Mouse (Mus musculus) G1E (cell line): ENCODE results near the gene Cenpu. TPM values are rescaled to one million over a fixed set of nuclear protein-coding genes. Genes with fewer than 3 reads are reported as not detected.

Experiments used
- ATAC-seq: 2 replicates; pipeline ENCODE4 v1.8.0; 2016; ENCODE audit warnings: mild to moderate bottlenecking; ENCODE audit not compliant: insufficient number of reproducible peaks, poor library complexity, low FRiP score, severe bottlenecking; ENCODE audit errors: extremely low read depth
- DNase-seq: peaks from one replicate; pipeline ENCODE4 v3.0.0; 2012; ENCODE audit warnings: low spot score
- H3K27me3 ChIP-seq: 2 replicates; pipeline ENCODE4 v1.6.1; 2012; ENCODE audit warnings: mild to moderate bottlenecking, low read length, inconsistent platforms; ENCODE audit not compliant: insufficient read depth
- H3K36me3 ChIP-seq: replicated peaks from 2 replicates; pipeline ENCODE3; 2012; ENCODE audit warnings: mild to moderate bottlenecking, inconsistent platforms
- H3K4me1 ChIP-seq: 2 replicates; pipeline ENCODE4 v1.6.1; 2012; ENCODE audit warnings: low read depth, low read length, inconsistent platforms, mixed read lengths; ENCODE audit not compliant: insufficient read depth
- H3K4me3 ChIP-seq: 2 replicates; pipeline ENCODE4 v1.5.1; 2012; ENCODE audit warnings: low read depth, mild to moderate bottlenecking, inconsistent platforms, low read length, moderate library complexity, mixed read lengths
- H3K9me3 ChIP-seq: replicated peaks from 2 replicates; pipeline ENCODE4 v1.6.1; 2012; ENCODE audit warnings: inconsistent platforms
- CTCF ChIP-seq: IDR thresholded peaks from 2 replicates; pipeline ENCODE4 v1.5.1; 2012; ENCODE audit warnings: low read depth, low read length, inconsistent platforms, mixed read lengths
- GATA1 ChIP-seq: IDR thresholded peaks from 2 replicates; pipeline ENCODE4 v1.6.1; 2012; ENCODE audit warnings: borderline replicate concordance, low read length, inconsistent platforms, mixed read lengths
- GATA2 ChIP-seq: IDR thresholded peaks from 2 replicates; pipeline ENCODE4 v1.6.1; 2012; ENCODE audit warnings: low read depth, low read length, inconsistent platforms, borderline replicate concordance
- POLR2AphosphoS5 ChIP-seq: IDR thresholded peaks from 2 replicates; pipeline ENCODE4 v1.6.1; 2012; ENCODE audit warnings: low read depth, low read length, inconsistent platforms; ENCODE audit not compliant: insufficient replicate concordance
- TAL1 ChIP-seq: conservative IDR thresholded peaks from 2 replicates; pipeline ENCODE4 v1.6.1; 2012; ENCODE audit warnings: low read depth, low read length, inconsistent platforms, mixed read lengths
- polyA plus RNA-seq: library from polyadenylated mRNA; stranded (reverse); fragments of >175 nt; gene quantifications from 2 replicates; pipeline ENCODE4 v1.2.3, GENCODE M21; 2012
- total RNA-seq, 2 experiments: library from RNA; stranded (forward) in 1 of 2; stranded (reverse) in 1 of 2; fragments of 200-1000 nt in 1 of 2; fragments of >200 nt in 1 of 2; fragmentation: Nextera tagmentation in 1 of 2; gene quantifications; 2 replicates each; pipeline ENCODE4 v1.2.3; 2014 to 2017

Cenpu gene
- total RNA-seq (2014; fragmentation: Nextera tagmentation) (59.2 and 73.6 TPM in 2 replicates), total RNA-seq (2017) (72.1 and 94.1 TPM in 2 replicates), polyA plus RNA-seq (16.4 and 18.3 TPM in 2 replicates)

GRCm38 (mm10) chr8:46551615-46552440 lies at the start of gene Cenpu:
Gene Cenpu (plus strand): TSS chr8:46552028.
- H3K4me3 ChIP-seq, result peak within 1 kb of the TSS; percentile 83
- TF ChIP-seq TAL1 (no peak), POLR2AphosphoS5 (peak; percentile 55; the same call in 1 of the 2 replicates)
- no peaks in the 10 kb centered on the region for H3K27me3 ChIP-seq
- ATAC-seq (peak; percentile 88), DNase-seq (peak; percentile 93)
- peaks cover 36% of the 10 kb centered on the region for H3K36me3 ChIP-seq
- H3K4me1 ChIP-seq, result peaks cover 68% of the 10 kb centered on the region
- no peaks in the 10 kb centered on the region for H3K9me3 ChIP-seq

- H3K4me3 ChIP-seq, result no peak overlapping the region
- ATAC-seq (no peak), DNase-seq (no peak)
- no peaks in the 10 kb centered on the region for H3K9me3 ChIP-seq
- TF ChIP-seq CTCF (no peak), GATA1 (no peak), GATA2 (no peak), TAL1 (no peak), POLR2AphosphoS5 (no peak)
- peaks cover 38% of the 10 kb centered on the region for H3K4me1 ChIP-seq
- peaks cover 99% of the 10 kb centered on the region for H3K36me3 ChIP-seq
- no peaks in the 10 kb centered on the region for H3K27me3 ChIP-seq
Observed at GRCm38 (mm10) chr8:46502333-46503071, 49.3 kb upstream of the Cenpu start.

- TF ChIP-seq POLR2AphosphoS5, result no peak
- no peak for TF ChIP-seq GATA2
- TF ChIP-seq CTCF, result no peak
- TF ChIP-seq GATA1, result no peak
- TF ChIP-seq TAL1, result no peak
- peaks cover 99% of the 10 kb centered on the region for H3K36me3 ChIP-seq
- no peaks in the 10 kb centered on the region for H3K9me3 ChIP-seq
- no peak overlapping the region for H3K4me3 ChIP-seq
- peaks cover 37% of the 10 kb centered on the region for H3K4me1 ChIP-seq
- DNase-seq, result no peak
- H3K27me3 ChIP-seq, result no peaks in the 10 kb centered on the region
- no peak for ATAC-seq
Observed at GRCm38 (mm10) chr8:46503072-46503695, 48.6 kb upstream of the Cenpu start.

- H3K9me3 ChIP-seq, result no peaks in the 10 kb centered on the region
- TF ChIP-seq GATA1 (no peak), POLR2AphosphoS5 (no peak), TAL1 (no peak), GATA2 (no peak), CTCF (no peak)
- peaks cover 36% of the 10 kb centered on the region for H3K4me1 ChIP-seq
- DNase-seq (no peak), ATAC-seq (no peak)
- H3K36me3 ChIP-seq, result peaks cover 100% of the 10 kb centered on the region
- H3K27me3 ChIP-seq, result no peaks in the 10 kb centered on the region
- H3K4me3 ChIP-seq, result no peak overlapping the region
Observed at GRCm38 (mm10) chr8:46504196-46504595, 47.6 kb upstream of the Cenpu start.

- Histone ChIP-seq H3K4me1 (peaks cover 6% of the 10 kb centered on the region), H3K27me3 (no peaks in the 10 kb centered on the region), H3K9me3 (no peaks in the 10 kb centered on the region), H3K36me3 (peaks cover 96% of the 10 kb centered on the region), H3K4me3 (no peak overlapping the region)
- DNase-seq (no peak), ATAC-seq (no peak)
- TF ChIP-seq TAL1 (no peak), POLR2AphosphoS5 (no peak), GATA1 (no peak), GATA2 (no peak), CTCF (no peak)
Observed at GRCm38 (mm10) chr8:46508488-46509395, 43.1 kb upstream of the Cenpu start.
